Mouse (Mus musculus): ENCODE data around the gene A630023A22Rik. TPM values are rescaled to one million over a fixed set of nuclear protein-coding genes. Genes with fewer than 3 reads are reported as not detected.

A630023A22Rik gene
- polyA plus RNA-seq (2014; fragmentation: Nextera tagmentation; extraction: Ambion mirVana): not detected in 2 replicates

- H3K27me3 ChIP-seq (ENCODE audit: control insufficient read depth, insufficient read depth, low read length): no peaks in the 10 kb centered on the region
- 62% methylated on average over 5 of the region's 5 CpGs for WGBS
- no peak within 1 kb of the TSS for H3K27ac ChIP-seq (replicated peaks in 1 of 2; ENCODE audit: control insufficient read depth in 1 of 2, insufficient read depth in 1 of 2, low read depth in 2 of 2, low read length in 2 of 2)
- H3K9me3 ChIP-seq (ENCODE audit: control insufficient read depth, low read length): no peaks in the 10 kb centered on the region
- H3K4me2 ChIP-seq (ENCODE audit: low read length): no peak within 1 kb of the TSS
- H3K9ac ChIP-seq (ENCODE audit: low read length): no peak within 1 kb of the TSS
- H3K4me3 ChIP-seq (ENCODE audit: control insufficient read depth in 1 of 2, insufficient read depth in 1 of 2, low read depth in 1 of 2, low read length in 2 of 2): no peak within 1 kb of the TSS
- peaks cover 10 to 12% of the 10 kb centered on the region in 2 experiments; a peak in 3 of 4 replicates for H3K4me1 ChIP-seq (ENCODE audit: control insufficient read depth in 2 of 2, insufficient read depth in 2 of 2, low read length in 2 of 2)
- no peak for ATAC-seq (ENCODE audit: insufficient number of reproducible peaks, insufficient read depth, low FRiP score, low read depth)
- H3K36me3 ChIP-seq (ENCODE audit: control insufficient read depth, insufficient read depth, low read length): no peaks in the 10 kb centered on the region
Measured at GRCm38 (mm10) chr14:34102601-34103000, at the start of gene A630023A22Rik. A630023A22Rik (minus strand) TSS chr14:34102754.

GRCm38 (mm10) chr14:34152342-34152741 lies 49.8 kb upstream of the A630023A22Rik start, which contains the start of gene Npy4r:
Npy4r (minus strand) TSS chr14:34152489.
- Histone ChIP-seq H3K4me1 (ENCODE audit: control insufficient read depth in 2 of 2, insufficient read depth in 2 of 2, low read length in 2 of 2) (peaks cover 7 to 10% of the 10 kb centered on the region in 2 experiments; a peak in 3 of 4 replicates), H3K9me3 (ENCODE audit: control insufficient read depth, low read length) (no peaks in the 10 kb centered on the region), H3K36me3 (ENCODE audit: control insufficient read depth, insufficient read depth, low read length) (no peaks in the 10 kb centered on the region), H3K4me2 (ENCODE audit: low read length) (peak within 1 kb of the TSS; percentile 52), H3K4me3 (ENCODE audit: control insufficient read depth in 1 of 2, insufficient read depth in 1 of 2, low read depth in 1 of 2, low read length in 2 of 2) (peak within 1 kb of the TSS in 1 of 2 experiments; percentile 12; a peak in 2 of 4 replicates), H3K9ac (ENCODE audit: low read length) (peak within 1 kb of the TSS; percentile 25; the same call in 1 of the 2 replicates), H3K27ac (replicated peaks in 1 of 2; ENCODE audit: control insufficient read depth in 1 of 2, insufficient read depth in 1 of 2, low read depth in 2 of 2, low read length in 2 of 2) (no peak within 1 kb of the TSS), H3K27me3 (ENCODE audit: control insufficient read depth, insufficient read depth, low read length) (0 out of 2 replicates have a peak, but pooled peaks cover 3% of the 10 kb centered on the region)
- 12% methylated on average over 16 of the region's 16 CpGs for WGBS
- no peak for ATAC-seq (ENCODE audit: insufficient number of reproducible peaks, insufficient read depth, low FRiP score, low read depth)

- WGBS: 90% methylated on average over 10 of the region's 10 CpGs
- Histone ChIP-seq H3K4me1 (ENCODE audit: control insufficient read depth in 2 of 2, insufficient read depth in 2 of 2, low read length in 2 of 2) (no peaks in the 10 kb centered on the region), H3K9me3 (ENCODE audit: control insufficient read depth, low read length) (no peaks in the 10 kb centered on the region), H3K4me3 (ENCODE audit: control insufficient read depth in 1 of 2, insufficient read depth in 1 of 2, low read depth in 1 of 2, low read length in 2 of 2) (no peak overlapping the region), H3K9ac (ENCODE audit: low read length) (no peak overlapping the region), H3K4me2 (ENCODE audit: low read length) (no peak overlapping the region), H3K36me3 (ENCODE audit: control insufficient read depth, insufficient read depth, low read length) (no peaks in the 10 kb centered on the region), H3K27ac (replicated peaks in 1 of 2; ENCODE audit: control insufficient read depth in 1 of 2, insufficient read depth in 1 of 2, low read depth in 2 of 2, low read length in 2 of 2) (no peak overlapping the region), H3K27me3 (ENCODE audit: control insufficient read depth, insufficient read depth, low read length) (no peaks in the 10 kb centered on the region)
- ATAC-seq (ENCODE audit: insufficient number of reproducible peaks, insufficient read depth, low FRiP score, low read depth): no peak
Measured at GRCm38 (mm10) chr14:34142915-34143314, 40.4 kb upstream of the A630023A22Rik start.

- H3K9ac ChIP-seq (ENCODE audit: low read length): no peak overlapping the region
- no peaks in the 10 kb centered on the region for H3K36me3 ChIP-seq (ENCODE audit: control insufficient read depth, insufficient read depth, low read length)
- no peak for ATAC-seq (ENCODE audit: insufficient number of reproducible peaks, insufficient read depth, low FRiP score, low read depth)
- no peak overlapping the region for H3K4me3 ChIP-seq (ENCODE audit: control insufficient read depth in 1 of 2, insufficient read depth in 1 of 2, low read depth in 1 of 2, low read length in 2 of 2)
- no peak overlapping the region for H3K4me2 ChIP-seq (ENCODE audit: low read length)
- H3K4me1 ChIP-seq (ENCODE audit: control insufficient read depth in 2 of 2, insufficient read depth in 2 of 2, low read length in 2 of 2): no peaks in the 10 kb centered on the region
- no peak overlapping the region for H3K27ac ChIP-seq (replicated peaks in 1 of 2; ENCODE audit: control insufficient read depth in 1 of 2, insufficient read depth in 1 of 2, low read depth in 2 of 2, low read length in 2 of 2)
- 65% methylated on average over 1 of the region's 1 CpGs for WGBS
- no peaks in the 10 kb centered on the region for H3K27me3 ChIP-seq (ENCODE audit: control insufficient read depth, insufficient read depth, low read length)
- H3K9me3 ChIP-seq (ENCODE audit: control insufficient read depth, low read length): no peaks in the 10 kb centered on the region
Measured at GRCm38 (mm10) chr14:34142316-34142715, 39.8 kb upstream of the A630023A22Rik start.

GRCm38 (mm10) chr14:34139671-34140664 lies 37.4 kb upstream of the A630023A22Rik start:
- Histone ChIP-seq H3K4me3 (ENCODE audit: control insufficient read depth in 1 of 2, insufficient read depth in 1 of 2, low read depth in 1 of 2, low read length in 2 of 2) (no peak overlapping the region), H3K9me3 (ENCODE audit: control insufficient read depth, low read length) (no peaks in the 10 kb centered on the region), H3K27ac (replicated peaks in 1 of 2; ENCODE audit: control insufficient read depth in 1 of 2, insufficient read depth in 1 of 2, low read depth in 2 of 2, low read length in 2 of 2) (no peak overlapping the region), H3K9ac (ENCODE audit: low read length) (no peak overlapping the region), H3K27me3 (ENCODE audit: control insufficient read depth, insufficient read depth, low read length) (no peaks in the 10 kb centered on the region), H3K4me2 (ENCODE audit: low read length) (no peak overlapping the region), H3K4me1 (ENCODE audit: control insufficient read depth in 2 of 2, insufficient read depth in 2 of 2, low read length in 2 of 2) (no peaks in the 10 kb centered on the region), H3K36me3 (ENCODE audit: control insufficient read depth, insufficient read depth, low read length) (no peaks in the 10 kb centered on the region)
- no peak for ATAC-seq (ENCODE audit: insufficient number of reproducible peaks, insufficient read depth, low FRiP score, low read depth)
- WGBS: 83% methylated on average over 15 of the region's 15 CpGs

- no peak overlapping the region for H3K27ac ChIP-seq (replicated peaks in 1 of 2; ENCODE audit: control insufficient read depth in 1 of 2, insufficient read depth in 1 of 2, low read depth in 2 of 2, low read length in 2 of 2)
- no peaks in the 10 kb centered on the region for H3K27me3 ChIP-seq (ENCODE audit: control insufficient read depth, insufficient read depth, low read length)
- H3K9me3 ChIP-seq (ENCODE audit: control insufficient read depth, low read length): no peaks in the 10 kb centered on the region
- ATAC-seq (ENCODE audit: insufficient number of reproducible peaks, insufficient read depth, low FRiP score, low read depth): no peak
- H3K36me3 ChIP-seq (ENCODE audit: control insufficient read depth, insufficient read depth, low read length): no peaks in the 10 kb centered on the region
- H3K9ac ChIP-seq (ENCODE audit: low read length): no peak overlapping the region
- H3K4me2 ChIP-seq (ENCODE audit: low read length): no peak overlapping the region
- no peak overlapping the region for H3K4me3 ChIP-seq (ENCODE audit: control insufficient read depth in 1 of 2, insufficient read depth in 1 of 2, low read depth in 1 of 2, low read length in 2 of 2)
- peaks cover 0 to 2% of the 10 kb centered on the region in 2 experiments; a peak in 1 of 4 replicates for H3K4me1 ChIP-seq (ENCODE audit: control insufficient read depth in 2 of 2, insufficient read depth in 2 of 2, low read length in 2 of 2)
Measured at GRCm38 (mm10) chr14:34135391-34135790, 32.8 kb upstream of the A630023A22Rik start.

- Histone ChIP-seq H3K4me1 (ENCODE audit: control insufficient read depth in 2 of 2, insufficient read depth in 2 of 2, low read length in 2 of 2) (peaks cover 0 to 2% of the 10 kb centered on the region in 2 experiments; a peak in 1 of 4 replicates), H3K27ac (replicated peaks in 1 of 2; ENCODE audit: control insufficient read depth in 1 of 2, insufficient read depth in 1 of 2, low read depth in 2 of 2, low read length in 2 of 2) (no peak overlapping the region), H3K4me3 (ENCODE audit: control insufficient read depth in 1 of 2, insufficient read depth in 1 of 2, low read depth in 1 of 2, low read length in 2 of 2) (no peak overlapping the region), H3K4me2 (ENCODE audit: low read length) (no peak overlapping the region), H3K9ac (ENCODE audit: low read length) (no peak overlapping the region), H3K9me3 (ENCODE audit: control insufficient read depth, low read length) (no peaks in the 10 kb centered on the region), H3K36me3 (ENCODE audit: control insufficient read depth, insufficient read depth, low read length) (no peaks in the 10 kb centered on the region), H3K27me3 (ENCODE audit: control insufficient read depth, insufficient read depth, low read length) (no peaks in the 10 kb centered on the region)
- ATAC-seq (ENCODE audit: insufficient number of reproducible peaks, insufficient read depth, low FRiP score, low read depth): no peak
- 68% methylated on average over 6 of the region's 6 CpGs for WGBS
Measured at GRCm38 (mm10) chr14:34131216-34131615, 28.7 kb upstream of the A630023A22Rik start.
